In genomic region chr8:67328439-67328838, GRCm38 (mm10) we compare ENCODE assay signal across 16 mouse cellular contexts.
"Had no signal": no experiment of that assay in that cellular context is flagged by ENCODE, and none has a peak within 500 bp of the region (broad histone marks: within the 10 kb centered on the region; RNA-seq: fewer than 3 reads in every experiment).

No protein-coding gene starts in this region.

- ATAC-seq: lung, postnatal 0 days; midbrain, embryonic 15.5 days had no signal

- DNase-seq: kidney, postnatal 25 days; layer of hippocampus, adult 9-11 months; lung, adult 2 months; lung, postnatal 36 days; retina, postnatal 1 day; thymus, adult 2 months; thymus, postnatal 25 days had no signal

- H3K4me3 ChIP-seq: kidney, embryonic 15.5 days; limb, embryonic 10.5 days; liver, embryonic 15.5 days; midbrain, embryonic 15.5 days; neural tube, embryonic 13.5 days; stomach, embryonic 15.5 days had no signal

- H3K9me3 ChIP-seq: kidney, embryonic 15.5 days; limb, embryonic 10.5 days; liver, embryonic 15.5 days; midbrain, embryonic 15.5 days; neural tube, embryonic 13.5 days; stomach, embryonic 15.5 days had no signal

- H3K4me1 ChIP-seq: kidney, embryonic 15.5 days; limb, embryonic 10.5 days; liver, embryonic 15.5 days; midbrain, embryonic 15.5 days; neural tube, embryonic 13.5 days; stomach, embryonic 15.5 days had no signal

- H3K36me3 ChIP-seq: kidney, embryonic 15.5 days; limb, embryonic 10.5 days; liver, embryonic 15.5 days; midbrain, embryonic 15.5 days; neural tube, embryonic 13.5 days; stomach, embryonic 15.5 days had no signal

- H3K4me2 ChIP-seq: kidney, embryonic 15.5 days; liver, embryonic 11.5 days; liver, embryonic 15.5 days; midbrain, embryonic 11.5 days; midbrain, embryonic 15.5 days; neural tube, embryonic 13.5 days; stomach, embryonic 15.5 days had no signal

- H3K27me3 ChIP-seq: kidney, embryonic 15.5 days; liver, embryonic 15.5 days; midbrain, embryonic 15.5 days; neural tube, embryonic 13.5 days; stomach, embryonic 15.5 days had no signal

- H3K9ac ChIP-seq: kidney, embryonic 15.5 days; liver, embryonic 15.5 days; midbrain, embryonic 15.5 days; neural tube, embryonic 13.5 days; stomach, embryonic 15.5 days had no signal

- H3K27ac ChIP-seq: kidney, embryonic 15.5 days; limb, embryonic 10.5 days; liver, embryonic 15.5 days; midbrain, embryonic 15.5 days; neural tube, embryonic 13.5 days; stomach, embryonic 15.5 days had no signal
